Mouse (Mus musculus): ENCODE data around the gene 2010300C02Rik. TPM values are rescaled to one million over a fixed set of nuclear protein-coding genes. Genes with fewer than 3 reads are reported as not detected.
A peak's percentile ranks its signal among the peaks of the same experiment; 100 is the strongest.

Gene 2010300C02Rik
- polyA plus RNA-seq (2016; fragmentation: Nextera tagmentation; extraction: Ambion mirVana), result 6.4 and 6.5 TPM in 2 replicates

GRCm38 (mm10) chr1:37719761-37720640 lies at the start of gene 2010300C02Rik:
Gene 2010300C02Rik, minus strand, starts transcription at chr1:37720085.
- Histone ChIP-seq H3K4me1 (replicated peaks) (peaks cover 5% of the 10 kb centered on the region; the same call in 1 of the 2 replicates), H3K27ac (ENCODE audit: poor library complexity, severe bottlenecking) (no peak within 1 kb of the TSS), H3K27me3 (replicated peaks) (peaks cover 16% of the 10 kb centered on the region; the same call in 1 of the 2 replicates), H3K36me3 (no peaks in the 10 kb centered on the region), H3K9ac (peak within 1 kb of the TSS; percentile 79), H3K9me3 (replicated peaks) (no peaks in the 10 kb centered on the region), H3K4me3 (peak within 1 kb of the TSS; percentile 72), H3K4me2 (peak within 1 kb of the TSS; percentile 90)
- ATAC-seq (ENCODE audit: insufficient number of reproducible peaks, low FRiP score), result peak; percentile 89
- WGBS, result under 1% methylated on average over 48 of the region's 69 CpGs

DNA sequence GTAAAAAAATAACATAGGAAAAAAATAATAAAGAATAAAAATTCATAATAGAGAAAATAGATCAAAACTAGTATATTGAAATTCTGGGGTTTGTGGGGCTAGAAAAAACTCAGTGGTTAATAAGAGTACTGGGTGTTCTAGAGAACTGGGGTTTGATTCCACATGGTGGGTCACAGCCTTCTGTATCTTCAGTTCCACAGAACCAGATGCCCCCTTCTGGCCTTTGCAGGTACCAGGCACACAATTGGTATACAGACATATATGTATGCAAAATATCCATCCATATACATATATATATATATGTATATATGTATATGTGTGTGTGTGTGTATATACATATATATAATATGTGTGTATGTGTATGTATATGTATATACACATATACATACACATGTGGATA lies 39.5 kb upstream of the 2010300C02Rik start:
- Histone ChIP-seq H3K4me1 (replicated peaks) (no peaks in the 10 kb centered on the region), H3K9ac (no peak overlapping the region), H3K9me3 (replicated peaks) (no peaks in the 10 kb centered on the region), H3K27ac (ENCODE audit: poor library complexity, severe bottlenecking) (no peak overlapping the region), H3K36me3 (no peaks in the 10 kb centered on the region), H3K4me2 (no peak overlapping the region), H3K27me3 (replicated peaks) (no peaks in the 10 kb centered on the region), H3K4me3 (no peak overlapping the region)
- no peak for ATAC-seq (ENCODE audit: insufficient number of reproducible peaks, low FRiP score)

DNA sequence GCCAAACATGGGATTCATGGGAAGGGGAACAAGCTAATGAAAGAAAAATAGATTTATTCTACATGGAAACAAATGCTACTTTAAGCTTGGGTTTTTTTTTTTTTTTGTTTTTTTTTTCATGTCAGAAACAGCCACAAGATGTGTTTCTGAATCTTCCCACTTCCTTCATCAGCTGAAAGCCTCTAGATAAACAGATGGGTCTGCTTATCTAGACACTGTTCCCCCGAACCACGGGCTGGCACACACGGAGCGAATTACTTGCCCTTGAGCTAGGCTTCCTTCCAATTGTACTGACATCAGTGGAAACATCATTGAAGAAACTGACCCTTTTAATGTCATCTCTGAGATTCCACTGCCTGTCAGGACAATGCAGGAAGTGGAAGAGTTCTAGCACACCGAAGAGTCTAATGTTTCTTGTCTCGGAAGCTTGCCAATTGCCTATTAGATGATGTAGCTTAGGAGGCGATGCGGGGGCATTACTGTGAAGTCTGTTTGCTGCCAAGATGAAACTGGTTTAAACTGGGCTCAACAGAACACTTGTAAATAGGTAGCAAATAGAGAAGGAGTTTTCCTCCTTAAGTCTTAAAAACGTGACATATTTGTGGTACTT lies 24.9 kb upstream of the 2010300C02Rik start:
- no peak overlapping the region for H3K27ac ChIP-seq (ENCODE audit: poor library complexity, severe bottlenecking)
- no peak overlapping the region for H3K4me3 ChIP-seq
- no peak for ATAC-seq (ENCODE audit: insufficient number of reproducible peaks, low FRiP score)
- 66% methylated on average over 9 of the region's 9 CpGs for WGBS
- no peaks in the 10 kb centered on the region for H3K4me1 ChIP-seq (replicated peaks)
- H3K36me3 ChIP-seq, result no peaks in the 10 kb centered on the region
- peaks cover 4% of the 10 kb centered on the region; the same call in 1 of the 2 replicates for H3K9me3 ChIP-seq (replicated peaks)
- H3K27me3 ChIP-seq (replicated peaks), result no peaks in the 10 kb centered on the region; the same call in 1 of the 2 replicates
- H3K9ac ChIP-seq, result no peak overlapping the region
- H3K4me2 ChIP-seq, result no peak overlapping the region

DNA sequence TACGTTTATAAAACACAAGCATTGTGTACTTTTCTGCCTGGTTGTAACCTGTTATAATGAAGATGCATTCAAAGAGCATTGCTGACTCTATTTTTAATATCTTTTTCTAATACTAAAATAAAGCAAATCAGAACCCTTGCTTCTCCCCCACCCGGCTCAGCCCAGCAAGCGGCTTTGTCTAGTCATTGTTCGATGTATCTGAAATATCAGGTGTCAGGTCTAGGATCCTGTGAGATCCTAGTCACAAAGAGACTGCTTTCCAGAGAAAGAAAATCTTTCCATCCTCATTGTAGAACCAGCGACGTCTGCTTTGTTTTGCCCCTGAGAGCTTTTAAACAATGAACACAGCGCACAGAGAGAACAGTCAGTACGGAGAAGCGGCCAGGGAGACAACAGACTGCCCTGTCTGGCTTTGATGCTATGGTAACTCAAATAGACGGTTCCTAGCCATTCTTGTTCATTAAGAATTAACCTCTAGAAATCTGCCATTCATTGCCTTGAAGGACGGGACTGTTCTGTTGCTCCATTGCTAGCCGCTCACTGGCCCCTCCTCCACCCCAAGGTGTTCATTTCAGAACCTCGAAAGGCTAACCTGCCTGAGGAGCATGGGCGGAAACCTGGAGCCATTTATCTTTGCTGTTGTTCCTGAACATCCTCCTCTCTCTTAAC lies 22.9 kb upstream of the 2010300C02Rik start:
- Histone ChIP-seq H3K9me3 (replicated peaks) (peaks cover 4% of the 10 kb centered on the region; the same call in 1 of the 2 replicates), H3K9ac (no peak overlapping the region), H3K4me3 (no peak overlapping the region), H3K27ac (ENCODE audit: poor library complexity, severe bottlenecking) (no peak overlapping the region), H3K4me2 (no peak overlapping the region), H3K36me3 (no peaks in the 10 kb centered on the region), H3K4me1 (replicated peaks) (no peaks in the 10 kb centered on the region), H3K27me3 (replicated peaks) (no peaks in the 10 kb centered on the region; the same call in 1 of the 2 replicates)
- WGBS, result 73% methylated on average over 14 of the region's 14 CpGs
- no peak for ATAC-seq (ENCODE audit: insufficient number of reproducible peaks, low FRiP score)

- WGBS, result 87% methylated on average over 11 of the region's 11 CpGs
- Histone ChIP-seq H3K4me2 (no peak overlapping the region), H3K9ac (no peak overlapping the region), H3K9me3 (replicated peaks) (peaks cover 4% of the 10 kb centered on the region; the same call in 1 of the 2 replicates), H3K27me3 (replicated peaks) (no peaks in the 10 kb centered on the region; the same call in 1 of the 2 replicates), H3K27ac (ENCODE audit: poor library complexity, severe bottlenecking) (no peak overlapping the region), H3K4me3 (no peak overlapping the region), H3K4me1 (replicated peaks) (no peaks in the 10 kb centered on the region), H3K36me3 (no peaks in the 10 kb centered on the region)
- no peak for ATAC-seq (ENCODE audit: insufficient number of reproducible peaks, low FRiP score)
Measured at GRCm38 (mm10) chr1:37742126-37742525, 22.2 kb upstream of the 2010300C02Rik start.

DNA sequence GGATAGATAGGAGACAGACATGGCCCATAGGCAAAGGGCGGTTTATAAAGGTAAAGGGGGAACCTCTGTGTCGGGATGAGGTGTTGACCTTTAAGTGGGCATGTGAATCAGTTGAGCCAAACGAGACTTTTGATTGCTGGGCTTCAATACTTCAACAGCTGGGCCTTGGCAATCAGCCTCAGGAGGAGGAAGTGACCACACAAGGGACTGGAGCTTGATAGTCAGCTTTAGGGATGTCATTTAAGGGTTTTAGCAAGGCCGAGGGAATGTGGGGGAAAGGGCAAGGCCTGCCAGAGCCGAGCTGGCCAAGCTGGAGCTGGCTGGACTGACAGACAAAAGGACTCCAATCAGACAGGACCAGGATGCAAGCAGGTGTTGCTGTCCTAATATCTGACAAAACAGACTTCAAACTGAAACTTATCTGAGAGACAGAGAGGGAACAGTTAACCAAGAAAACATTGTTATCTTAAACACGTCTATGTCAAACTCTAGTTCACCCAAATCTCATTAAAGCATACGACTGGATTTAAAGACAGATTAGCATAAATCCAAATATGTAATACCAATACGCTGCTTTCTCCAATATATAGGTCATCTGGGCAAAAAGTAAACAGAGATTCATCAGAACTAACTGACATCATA lies 20.4 kb upstream of the 2010300C02Rik start:
- Histone ChIP-seq H3K4me3 (no peak overlapping the region), H3K36me3 (no peaks in the 10 kb centered on the region), H3K4me2 (no peak overlapping the region), H3K27me3 (replicated peaks) (no peaks in the 10 kb centered on the region; the same call in 1 of the 2 replicates), H3K4me1 (replicated peaks) (no peaks in the 10 kb centered on the region), H3K27ac (ENCODE audit: poor library complexity, severe bottlenecking) (no peak overlapping the region), H3K9ac (no peak overlapping the region), H3K9me3 (replicated peaks) (no peaks in the 10 kb centered on the region)
- WGBS, result 54% methylated on average over 8 of the region's 8 CpGs
- ATAC-seq (ENCODE audit: insufficient number of reproducible peaks, low FRiP score), result no peak

- no peaks in the 10 kb centered on the region; the same call in 1 of the 2 replicates for H3K27me3 ChIP-seq (replicated peaks)
- no peak for ATAC-seq (ENCODE audit: insufficient number of reproducible peaks, low FRiP score)
- no peak overlapping the region for H3K4me3 ChIP-seq
- H3K9ac ChIP-seq, result no peak overlapping the region
- 53% methylated on average over 2 of the region's 2 CpGs for WGBS
- no peaks in the 10 kb centered on the region for H3K4me1 ChIP-seq (replicated peaks)
- no peaks in the 10 kb centered on the region for H3K36me3 ChIP-seq
- H3K27ac ChIP-seq (ENCODE audit: poor library complexity, severe bottlenecking), result no peak overlapping the region
- H3K4me2 ChIP-seq, result no peak overlapping the region
- no peaks in the 10 kb centered on the region for H3K9me3 ChIP-seq (replicated peaks)
Measured at GRCm38 (mm10) chr1:37738895-37739294, 19.0 kb upstream of the 2010300C02Rik start.

- Histone ChIP-seq H3K4me1 (replicated peaks) (no peaks in the 10 kb centered on the region), H3K9ac (no peak overlapping the region), H3K4me3 (no peak overlapping the region), H3K9me3 (replicated peaks) (no peaks in the 10 kb centered on the region), H3K4me2 (no peak overlapping the region), H3K36me3 (no peaks in the 10 kb centered on the region), H3K27me3 (replicated peaks) (no peaks in the 10 kb centered on the region), H3K27ac (ENCODE audit: poor library complexity, severe bottlenecking) (no peak overlapping the region)
- WGBS, result 69% methylated on average over 4 of the region's 4 CpGs
- no peak for ATAC-seq (ENCODE audit: insufficient number of reproducible peaks, low FRiP score)
Measured at GRCm38 (mm10) chr1:37737045-37737444, 17.2 kb upstream of the 2010300C02Rik start.

GRCm38 (mm10) chr1:37735932-37736331 lies 16.0 kb upstream of the 2010300C02Rik start:
- 83% methylated on average over 5 of the region's 5 CpGs for WGBS

GRCm38 (mm10) chr1:37734841-37735240 lies 15.0 kb upstream of the 2010300C02Rik start:
- no peak for ATAC-seq (ENCODE audit: insufficient number of reproducible peaks, low FRiP score)
- 74% methylated on average over 7 of the region's 7 CpGs for WGBS
- H3K4me3 ChIP-seq, result no peak overlapping the region
- no peaks in the 10 kb centered on the region for H3K27me3 ChIP-seq (replicated peaks)
- no peak overlapping the region for H3K9ac ChIP-seq
- no peak overlapping the region for H3K27ac ChIP-seq (ENCODE audit: poor library complexity, severe bottlenecking)
- H3K36me3 ChIP-seq, result no peaks in the 10 kb centered on the region
- no peaks in the 10 kb centered on the region for H3K4me1 ChIP-seq (replicated peaks)
- H3K9me3 ChIP-seq (replicated peaks), result no peaks in the 10 kb centered on the region
- H3K4me2 ChIP-seq, result no peak overlapping the region

More at GRCm38 (mm10) chr1:37735932-37736331, 16.0 kb upstream of the 2010300C02Rik start:
- H3K4me3 ChIP-seq, result no peak overlapping the region
- H3K9me3 ChIP-seq (replicated peaks), result no peaks in the 10 kb centered on the region
- no peaks in the 10 kb centered on the region for H3K27me3 ChIP-seq (replicated peaks)
- H3K4me1 ChIP-seq (replicated peaks), result no peaks in the 10 kb centered on the region
- H3K27ac ChIP-seq (ENCODE audit: poor library complexity, severe bottlenecking), result no peak overlapping the region
- no peaks in the 10 kb centered on the region for H3K36me3 ChIP-seq
- no peak for ATAC-seq (ENCODE audit: insufficient number of reproducible peaks, low FRiP score)
- no peak overlapping the region for H3K4me2 ChIP-seq
- no peak overlapping the region for H3K9ac ChIP-seq
